ENCODE assay signal across 2 mouse cellular contexts in genomic region chr13:108212397-108213018, GRCm38 (mm10).
TF ChIP-seq lines count a peak whose summit lies in the region.

No protein-coding gene starts in this region.

TF ChIP-seq in CH12.LX, 34 proteins besides CTCF, POLR2A, EP300 and RAD21 (continued from another document):
- TF ChIP-seq MEF2A (IDR thresholded peaks at IDR 0.05; ENCODE audit: borderline replicate concordance, low read depth, low read length) (0 out of 2 replicates have a peak, but pooled peaks have one; percentile 33), SMC3 (IDR thresholded peaks at IDR 0.05; ENCODE audit: low read depth, low read length) (no peak), UBTF (IDR thresholded peaks at IDR 0.05; ENCODE audit: low read depth, low read length) (no peak), TCF12 (IDR thresholded peaks at IDR 0.05; ENCODE audit: low read depth, low read length) (peak; percentile 62), USF1 (IDR thresholded peaks at IDR 0.05; ENCODE audit: low read depth, low read length) (no peak), MYC (IDR thresholded peaks at IDR 0.05; ENCODE audit: low read depth, low read length) (peak; percentile 30; the same call in 1 of the 2 replicates), ZKSCAN1 (IDR thresholded peaks at IDR 0.05; ENCODE audit: borderline replicate concordance, low read depth, low read length) (no peak), GABPA (IDR thresholded peaks at IDR 0.05; ENCODE audit: insufficient replicate concordance, low read depth, low read length) (no peak), TBP (conservative IDR thresholded peaks at IDR 0.05; ENCODE audit: low read depth, low read length) (0 out of 2 replicates have a peak, but pooled peaks have one; percentile 27), KAT2A (IDR thresholded peaks at IDR 0.05; ENCODE audit: insufficient replicate concordance, low read length) (0 out of 2 replicates have a peak, but pooled peaks have one; percentile 41), RCOR1 (conservative IDR thresholded peaks at IDR 0.05; ENCODE audit: low read depth, low read length) (no peak), CHD2 (IDR thresholded peaks at IDR 0.05; ENCODE audit: low read length) (peak; percentile 80), IRF4 (IDR thresholded peaks at IDR 0.05; ENCODE audit: low read depth, low read length) (peak; percentile 53), MXI1 (IDR thresholded peaks at IDR 0.05; ENCODE audit: low read depth, low read length) (peak; percentile 27; the same call in 1 of the 2 replicates)

TF ChIP-seq in MEL, 35 proteins besides CTCF, POLR2A, EP300 and RAD21 (continued from another document):
- no peak for TF ChIP-seq USF2 (IDR thresholded peaks at IDR 0.05; ENCODE audit: borderline replicate concordance in 1 of 2, insufficient read depth in 1 of 2, low read depth in 1 of 2, low read length in 2 of 2)
- no peak for TF ChIP-seq RCOR1 (IDR thresholded peaks at IDR 0.05; ENCODE audit: low read depth, low read length)
- TF ChIP-seq POLR2AphosphoS5 (IDR thresholded peaks at IDR 0.05; ENCODE audit: borderline replicate concordance, low read depth, low read length), result no peak
- TF ChIP-seq UBTF (IDR thresholded peaks at IDR 0.05; ENCODE audit: borderline replicate concordance, insufficient read depth, low read depth, low read length), result no peak
